Mouse (Mus musculus) Muller cell, postnatal 12 days (primary cell): ENCODE measurements around the gene Elmo3.

Experiments
- DNase-seq: peaks from one replicate; pipeline ENCODE4 v3.0.0-alpha.2; 2015; ENCODE audit errors: inconsistent ontology term

Elmo3 gene

GRCm38 (mm10) chr8:105354549-105354948, 49.1 kb downstream of the Elmo3 start:
- no peak for DNase-seq

GRCm38 (mm10) chr8:105355179-105356024, 50.0 kb downstream of the Elmo3 start:
- DNase-seq: no peak

GRCm38 (mm10) chr8:105356681-105357080, 51.3 kb downstream of the Elmo3 start:
- no peak for DNase-seq

- DNase-seq: no peak
These were observed 53.8 kb downstream of the Elmo3 start for GRCm38 (mm10) chr8:105359208-105359607.

- peak; percentile 49 for DNase-seq
These were observed 54.2 kb downstream of the Elmo3 start for GRCm38 (mm10) chr8:105359646-105360045.
